Mouse (Mus musculus) heart, postnatal 0 days (tissue): ENCODE results near the gene Tshz2. TPM values are rescaled to one million over a fixed set of nuclear protein-coding genes. Genes with fewer than 3 reads are reported as not detected.

Source experiments
- ATAC-seq: fragments of 200-750 bp; cut with Nextera tagmentation; 2 replicates; pipeline ENCODE4 v1.8.0; 2017; ENCODE audit warnings: low read depth, moderate number of reproducible peaks, moderate library complexity; ENCODE audit not compliant: insufficient read depth
- DNase-seq: peaks from one replicate; pipeline ENCODE4 v3.0.0-alpha.2; 2016; ENCODE audit warnings: low spot score
- H3K27ac ChIP-seq: fragments of 300-500 bp; sonication (generic); 2 replicates; pipeline ENCODE4 v1.5.1; 2014; ENCODE audit warnings: low read depth, mild to moderate bottlenecking
- H3K27me3 ChIP-seq: fragments of 300-500 bp; sonication (generic); 2 replicates; pipeline ENCODE4 v1.6.1; 2014; ENCODE audit warnings: low read length, mixed read lengths; ENCODE audit not compliant: control insufficient read depth, insufficient read depth
- H3K36me3 ChIP-seq: fragments of 300-500 bp; sonication (generic); replicated peaks from 2 replicates; pipeline ENCODE4 v1.6.1; 2014; ENCODE audit warnings: low read length, mixed read lengths; ENCODE audit not compliant: control insufficient read depth, insufficient read depth
- H3K4me1 ChIP-seq: fragments of 300-500 bp; sonication (generic); 2 replicates; pipeline ENCODE4 v1.6.1; 2014; ENCODE audit warnings: antibody characterized with exemption; ENCODE audit not compliant: control insufficient read depth, insufficient read depth
- H3K4me2 ChIP-seq: fragments of 300-500 bp; sonication (generic); 2 replicates; pipeline ENCODE4 v1.6.1; 2014; ENCODE audit warnings: low read depth, mild to moderate bottlenecking, low read length, moderate library complexity
- H3K4me3 ChIP-seq: fragments of 300-500 bp; sonication (generic); 2 replicates; pipeline ENCODE4 v1.5.1; 2014; ENCODE audit warnings: low read depth, low read length
- H3K9ac ChIP-seq: fragments of 300-500 bp; sonication (generic); replicated peaks from 2 replicates; pipeline ENCODE4 v1.6.1; 2014; ENCODE audit warnings: low read depth, low read length, mixed read lengths
- H3K9me3 ChIP-seq: fragments of 300-500 bp; sonication (generic); replicated peaks from 2 replicates; pipeline ENCODE4 v1.6.1; 2016; ENCODE audit warnings: low read length; ENCODE audit not compliant: control insufficient read depth
- CTCF ChIP-seq: IDR thresholded peaks from 2 replicates; pipeline ENCODE4 v1.5.1; 2016; ENCODE audit warnings: antibody characterized with exemption, control low read depth, low read depth
- EP300 ChIP-seq: IDR thresholded peaks from 2 replicates; pipeline ENCODE4 v1.6.1; 2016; ENCODE audit warnings: antibody characterized with exemption, low read depth
- WGBS: fragments of 180-500 bp; shearing (Covaris S2); extraction: QIAGEN DNeasy Blood & Tissue Kit; methylation state at CpG from one replicate; pipeline ENCODE4 v1.1.7; 2014; 5-methylcytosine and 5-hydroxymethylcytosine counted together
- polyA plus RNA-seq: library from polyadenylated mRNA; unstranded; fragments of >200 nt; fragmentation: Nextera tagmentation; extraction: Ambion mirVana; gene quantifications from 2 replicates; pipeline ENCODE4 v1.2.1, GENCODE M21; 2015
- total RNA-seq: library from RNA; depleted of rRNA; stranded (reverse); fragments of >200 nt; gene quantifications from 2 replicates; pipeline ENCODE4 v1.2.3, GENCODE M21; 2014; ENCODE audit warnings: low replicate concordance

Gene Tshz2
- total and polyA plus RNA-seq, 2 experiments from 2014 or later: 2.8 to 7.8 TPM

GRCm38 (mm10) chr2:169589697-169590096 lies 43.1 kb upstream of the Tshz2 start:
- H3K9me3 ChIP-seq: no peaks in the 10 kb centered on the region
- no peak overlapping the region for H3K27ac ChIP-seq
- no peak overlapping the region for H3K4me2 ChIP-seq
- WGBS: 84% methylated on average over 10 of the region's 10 CpGs
- no peaks in the 10 kb centered on the region for H3K27me3 ChIP-seq
- TF ChIP-seq CTCF (no peak), EP300 (no peak)
- no peak overlapping the region for H3K4me3 ChIP-seq
- no peaks in the 10 kb centered on the region for H3K4me1 ChIP-seq
- ATAC-seq (no peak), DNase-seq (no peak)
- H3K9ac ChIP-seq: no peak overlapping the region
- H3K36me3 ChIP-seq: no peaks in the 10 kb centered on the region

GRCm38 (mm10) chr2:169590412-169590811 lies 42.4 kb upstream of the Tshz2 start:
- Histone ChIP-seq H3K4me2 (no peak overlapping the region), H3K9ac (no peak overlapping the region), H3K27ac (no peak overlapping the region), H3K9me3 (no peaks in the 10 kb centered on the region), H3K4me3 (no peak overlapping the region), H3K36me3 (no peaks in the 10 kb centered on the region), H3K4me1 (no peaks in the 10 kb centered on the region), H3K27me3 (no peaks in the 10 kb centered on the region)
- no peak for DNase-seq
- no peak for TF ChIP-seq CTCF
- no peak for TF ChIP-seq EP300
- no peak; the same call in 1 of the 2 replicates for ATAC-seq
- 66% methylated on average over 8 of the region's 8 CpGs for WGBS

GRCm38 (mm10) chr2:169593742-169594141 lies 39.1 kb upstream of the Tshz2 start:
- Histone ChIP-seq H3K4me3 (no peak overlapping the region), H3K9ac (no peak overlapping the region), H3K36me3 (no peaks in the 10 kb centered on the region), H3K4me2 (no peak overlapping the region), H3K27ac (no peak overlapping the region), H3K4me1 (no peaks in the 10 kb centered on the region), H3K9me3 (no peaks in the 10 kb centered on the region), H3K27me3 (no peaks in the 10 kb centered on the region)
- no peak for TF ChIP-seq CTCF
- TF ChIP-seq EP300: no peak
- no peak for ATAC-seq
- DNase-seq: no peak
- WGBS: 51% methylated on average over 3 of the region's 3 CpGs

- no peaks in the 10 kb centered on the region for H3K36me3 ChIP-seq
- no peak overlapping the region for H3K9ac ChIP-seq
- TF ChIP-seq CTCF: no peak
- TF ChIP-seq EP300: no peak
- 78% methylated on average over 6 of the region's 6 CpGs for WGBS
- no peaks in the 10 kb centered on the region for H3K4me1 ChIP-seq
- DNase-seq (no peak), ATAC-seq (no peak)
- no peak overlapping the region for H3K27ac ChIP-seq
- no peak overlapping the region for H3K4me3 ChIP-seq
- no peaks in the 10 kb centered on the region for H3K9me3 ChIP-seq
- H3K4me2 ChIP-seq: no peak overlapping the region
- no peaks in the 10 kb centered on the region for H3K27me3 ChIP-seq
These were observed 35.5 kb upstream of the Tshz2 start for GRCm38 (mm10) chr2:169597357-169597756.

- Histone ChIP-seq H3K4me3 (no peak overlapping the region), H3K36me3 (no peaks in the 10 kb centered on the region), H3K27me3 (no peaks in the 10 kb centered on the region), H3K27ac (no peak overlapping the region), H3K4me2 (no peak overlapping the region), H3K4me1 (no peaks in the 10 kb centered on the region), H3K9ac (no peak overlapping the region), H3K9me3 (no peaks in the 10 kb centered on the region)
- ATAC-seq (no peak), DNase-seq (no peak)
- WGBS: 89% methylated on average over 8 of the region's 8 CpGs
- TF ChIP-seq EP300: no peak
- no peak for TF ChIP-seq CTCF
These were observed 34.8 kb upstream of the Tshz2 start for GRCm38 (mm10) chr2:169597971-169598370.

GRCm38 (mm10) chr2:169599591-169599990 lies 33.2 kb upstream of the Tshz2 start:
- ATAC-seq: no peak
- Histone ChIP-seq H3K4me1 (no peaks in the 10 kb centered on the region), H3K36me3 (no peaks in the 10 kb centered on the region), H3K27me3 (no peaks in the 10 kb centered on the region), H3K4me2 (no peak overlapping the region), H3K4me3 (no peak overlapping the region), H3K9ac (no peak overlapping the region), H3K9me3 (no peaks in the 10 kb centered on the region), H3K27ac (no peak overlapping the region)
- 80% methylated on average over 4 of the region's 4 CpGs for WGBS
- TF ChIP-seq EP300 (no peak), CTCF (no peak)
- no peak for DNase-seq
